Mouse (Mus musculus) CD4-positive helper T cell, adult 2 months (primary cell): Measurements from ENCODE around the gene Slc9a5.

Experiments used
- DNase-seq: peaks from one replicate; pipeline ENCODE4 v3.0.0-alpha.2; 2012; ENCODE audit warnings: low read depth, missing footprints, low spot score

Gene Slc9a5

GRCm38 (mm10) chr8:105354549-105354948 is 5.9 kb downstream of the Slc9a5 start:
- no peak for DNase-seq

GRCm38 (mm10) chr8:105355179-105356024 is 6.8 kb downstream of the Slc9a5 start:
- DNase-seq: no peak

- DNase-seq: no peak
These were observed 8.0 kb downstream of the Slc9a5 start for GRCm38 (mm10) chr8:105356681-105357080.

DNA sequence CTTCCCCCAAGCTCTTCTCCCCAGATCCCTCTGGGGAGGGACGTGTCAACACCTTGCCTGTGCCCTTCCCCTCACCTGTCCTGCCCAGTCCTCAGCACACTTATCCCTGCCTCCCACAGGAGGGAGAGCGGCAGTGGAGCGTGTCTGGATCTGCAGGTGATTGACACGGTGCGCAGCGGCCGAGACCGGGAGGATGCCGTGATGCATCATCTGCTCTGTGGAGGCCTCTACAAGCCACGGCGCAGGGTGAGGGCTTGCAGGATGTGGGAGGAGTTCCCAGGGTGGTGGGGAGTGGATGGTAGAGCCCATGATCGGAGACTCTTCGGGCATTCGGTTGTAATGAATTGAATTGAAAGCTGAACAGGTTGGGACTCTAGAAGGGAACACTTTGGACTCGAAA is 10.6 kb downstream of the Slc9a5 start:
- DNase-seq: no peak

- DNase-seq: no peak
These were observed 11.0 kb downstream of the Slc9a5 start for GRCm38 (mm10) chr8:105359646-105360045.

DNA sequence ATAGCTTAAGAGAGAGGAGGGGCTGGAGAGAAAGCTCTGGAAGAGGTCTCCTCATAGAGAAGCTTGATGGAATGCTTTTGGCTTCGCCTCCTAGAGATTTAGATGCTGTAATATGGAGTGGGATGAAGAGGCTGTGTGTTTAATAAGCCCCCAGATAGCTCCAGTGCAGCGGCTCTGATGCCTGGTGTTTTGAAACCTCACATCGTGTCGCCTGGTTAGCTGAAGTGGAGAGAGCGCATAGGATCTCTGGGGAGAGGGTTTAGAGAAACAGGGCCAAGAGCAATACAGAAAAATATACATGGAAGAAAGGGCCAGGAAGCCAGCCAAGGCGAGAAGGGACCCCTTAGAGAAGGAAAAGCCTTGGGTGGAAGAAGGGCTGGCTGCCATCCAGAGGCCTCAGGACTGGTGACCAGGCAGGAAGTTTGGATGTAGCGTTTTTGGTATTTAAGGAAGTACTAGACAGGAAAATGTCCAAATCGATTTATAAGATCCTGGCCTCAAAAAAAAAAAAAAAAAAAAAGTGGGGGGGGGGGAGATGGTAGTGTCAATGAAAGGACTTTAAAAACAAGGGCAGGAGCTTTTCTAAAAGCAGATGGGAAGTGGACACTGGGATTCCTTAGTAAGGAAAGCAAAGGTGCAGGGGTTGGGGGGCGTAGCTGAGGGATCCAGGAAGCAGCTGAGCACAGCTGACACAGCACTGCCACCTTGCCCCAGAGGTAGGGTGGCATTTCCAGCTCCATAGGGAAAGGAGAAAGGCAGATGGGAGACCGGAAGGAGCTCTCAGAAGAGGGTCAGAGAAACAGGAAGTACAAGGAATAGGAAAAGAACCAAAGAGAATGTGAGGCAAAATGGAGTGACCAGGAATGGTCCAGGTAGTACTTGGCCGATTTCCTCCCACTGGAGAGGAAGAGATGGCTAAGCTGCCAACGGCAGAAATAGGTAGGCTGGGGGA is 13.4 kb downstream of the Slc9a5 start:
- DNase-seq: no peak

GRCm38 (mm10) chr8:105367107-105367506 is 18.5 kb downstream of the Slc9a5 start:
- DNase-seq: peak; percentile 24

GRCm38 (mm10) chr8:105372473-105372872 is 23.8 kb downstream of the Slc9a5 start:
- DNase-seq: no peak

DNA sequence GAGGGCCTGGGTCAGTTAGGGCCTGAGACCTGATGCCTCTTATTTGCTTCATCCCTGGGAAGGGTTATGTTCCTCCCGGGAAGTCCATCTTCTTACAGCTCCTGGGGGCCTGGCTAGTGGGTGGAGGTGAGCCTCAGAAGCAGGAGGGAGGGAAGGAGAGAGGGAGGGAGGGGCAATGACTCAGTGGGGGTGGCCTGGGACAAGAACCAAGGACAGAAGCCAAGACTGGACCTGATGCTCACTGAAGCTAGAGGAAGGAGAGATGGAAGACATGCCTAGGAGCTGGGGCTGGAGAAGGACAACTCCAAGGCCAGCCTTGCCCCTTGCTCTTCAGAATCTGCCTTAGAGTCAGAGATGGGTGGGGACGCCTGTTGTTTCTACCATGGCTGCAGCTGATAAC is 24.4 kb downstream of the Slc9a5 start, which contains the start of gene Plekhg4:
Gene Plekhg4, plus strand, starts transcription at position 243 of the 400 bp plus-strand sequence.
- no peak for DNase-seq

- DNase-seq: peak; percentile 9
These were observed 25.9 kb downstream of the Slc9a5 start for GRCm38 (mm10) chr8:105374513-105374966.

- DNase-seq: no peak
These were observed 30.0 kb downstream of the Slc9a5 start for GRCm38 (mm10) chr8:105378673-105379072.

- no peak for DNase-seq
These were observed 31.7 kb downstream of the Slc9a5 start for GRCm38 (mm10) chr8:105380308-105380707.

DNA sequence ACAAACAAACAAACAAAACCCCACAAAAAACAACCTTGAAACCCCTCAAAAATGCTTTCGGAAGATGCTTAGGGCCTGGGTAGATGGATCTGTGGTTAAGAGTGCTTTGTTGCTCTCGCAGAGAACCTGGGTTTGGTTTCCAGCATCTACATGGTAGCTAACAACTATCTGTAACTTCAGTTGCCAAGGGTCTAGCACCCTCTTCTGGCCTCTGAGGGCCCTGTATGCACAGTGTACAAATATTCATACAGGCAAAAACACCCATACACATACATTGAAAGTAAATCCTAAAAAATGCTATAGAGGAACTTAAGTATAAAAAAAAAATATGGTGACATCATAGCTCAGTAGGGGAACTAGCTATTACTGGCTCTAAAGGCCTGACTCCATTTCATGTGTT is 35.4 kb downstream of the Slc9a5 start:
- DNase-seq: no peak

- DNase-seq: no peak
These were observed 38.5 kb downstream of the Slc9a5 start for GRCm38 (mm10) chr8:105387151-105387550.

GRCm38 (mm10) chr8:105389096-105389495 is 40.5 kb downstream of the Slc9a5 start:
- DNase-seq: no peak

GRCm38 (mm10) chr8:105393089-105393787 is 44.6 kb downstream of the Slc9a5 start:
- DNase-seq: no peak

- DNase-seq: no peak
These were observed 45.3 kb downstream of the Slc9a5 start for GRCm38 (mm10) chr8:105393915-105394314.

- peak; percentile 23 for DNase-seq
These were observed 49.1 kb downstream of the Slc9a5 start for GRCm38 (mm10) chr8:105397747-105398146.

DNA sequence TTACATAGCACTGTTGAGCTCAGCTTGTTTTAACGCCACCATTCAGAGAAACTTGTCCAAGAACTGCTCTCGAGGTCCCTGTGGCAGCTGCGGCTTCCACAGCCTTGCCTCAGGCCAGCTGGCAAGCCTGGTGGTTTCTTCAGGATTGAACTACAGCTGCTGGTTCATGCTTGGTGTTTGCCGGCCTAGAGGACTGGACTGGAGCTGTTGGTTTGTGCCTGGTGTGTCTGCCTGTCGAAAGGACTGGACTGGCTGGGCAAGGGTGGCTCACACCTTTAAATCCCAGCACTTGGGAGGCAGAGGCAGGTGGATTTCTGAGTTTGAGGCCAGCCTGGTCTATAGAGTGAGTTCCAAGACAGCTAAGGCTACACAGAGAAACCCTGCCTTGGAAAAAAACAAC is 51.4 kb downstream of the Slc9a5 start:
- DNase-seq: no peak

- no peak for DNase-seq
These were observed 54.8 kb downstream of the Slc9a5 start for GRCm38 (mm10) chr8:105403467-105403866.

- no peak for DNase-seq
These were observed 55.9 kb downstream of the Slc9a5 start for GRCm38 (mm10) chr8:105404496-105404895.

GRCm38 (mm10) chr8:105406416-105406815 is 57.8 kb downstream of the Slc9a5 start:
- no peak for DNase-seq
